Mouse (Mus musculus): ENCODE measurements at regions not wholly inside any gene's neighbourhood (a gene's known extent, or its start where the extent isn't known, plus 50 kb on each side); places are given as distances from the start of the nearest gene placed in this dataset.

DNA sequence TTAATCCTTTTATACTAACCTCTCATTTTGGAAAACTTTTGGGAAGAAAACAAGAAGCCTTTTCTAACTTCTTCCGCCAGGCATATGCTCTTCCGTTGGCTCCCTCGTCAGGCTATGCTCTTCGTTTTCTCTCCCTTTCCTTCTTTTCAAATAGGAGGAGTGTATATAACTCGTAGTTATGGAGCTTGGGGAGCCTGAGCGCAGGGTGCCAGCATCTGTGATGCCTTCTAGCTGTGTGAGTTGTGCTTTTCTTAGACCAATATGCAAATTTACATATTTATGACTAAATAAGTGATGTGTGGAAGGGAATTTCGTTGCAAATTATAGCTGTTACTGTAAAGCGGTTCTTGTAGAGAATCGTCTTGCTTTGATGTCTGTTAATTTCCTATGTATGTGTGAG, 874.5 kb downstream of the Slc4a3 start:
- no peak for DNase-seq (ENCODE audit: low spot score)

DNA sequence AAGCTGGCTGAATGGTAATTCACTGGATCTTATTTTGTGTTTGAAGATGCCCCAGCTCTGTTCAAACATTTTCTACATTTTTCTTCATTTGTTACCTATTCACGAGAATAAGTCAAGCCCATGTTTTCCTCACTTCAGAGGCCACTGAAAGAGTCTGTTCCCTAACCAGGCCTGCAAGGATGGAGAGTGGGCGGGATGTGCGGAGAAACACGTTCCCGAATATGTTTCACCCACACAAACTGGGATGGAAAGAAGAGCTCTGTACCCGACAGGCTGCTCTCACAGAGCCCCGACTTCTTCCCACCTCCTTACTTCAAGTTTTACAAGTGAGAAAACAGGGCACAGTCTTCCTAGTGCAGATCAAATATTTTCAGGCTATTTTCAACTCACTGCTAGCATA, 881.4 kb downstream of the Slc4a3 start:
- Histone ChIP-seq H3K9me3 (ENCODE audit: low read length) (no peaks in the 10 kb centered on the region), H3K9ac (replicated peaks; ENCODE audit: low read length) (no peak overlapping the region)
- 82% methylated on average over 7 of the region's 7 CpGs for WGBS

More for the DNA sequence above, 874.5 kb downstream of the Slc4a3 start:
- Histone ChIP-seq H3K36me3 (ENCODE audit: insufficient read depth, low read length) (no peaks in the 10 kb centered on the region), H3K4me1 (ENCODE audit: insufficient read depth, low read length) (no peaks in the 10 kb centered on the region), H3K4me3 (ENCODE audit: low read length) (no peak overlapping the region), H3K9ac (replicated peaks; ENCODE audit: low read length) (no peak overlapping the region), H3K27ac (no peak overlapping the region), H3K9me3 (ENCODE audit: low read length) (no peaks in the 10 kb centered on the region), H3K4me2 (ENCODE audit: low read depth, low read length) (no peak overlapping the region), H3K27me3 (ENCODE audit: insufficient read depth, low read length) (no peaks in the 10 kb centered on the region)
- ATAC-seq = no peak
- no peak for TF ChIP-seq CTCF (IDR thresholded peaks at IDR 0.05; ENCODE audit: low read depth)
- 81% methylated on average over 9 of the region's 9 CpGs for WGBS

DNA sequence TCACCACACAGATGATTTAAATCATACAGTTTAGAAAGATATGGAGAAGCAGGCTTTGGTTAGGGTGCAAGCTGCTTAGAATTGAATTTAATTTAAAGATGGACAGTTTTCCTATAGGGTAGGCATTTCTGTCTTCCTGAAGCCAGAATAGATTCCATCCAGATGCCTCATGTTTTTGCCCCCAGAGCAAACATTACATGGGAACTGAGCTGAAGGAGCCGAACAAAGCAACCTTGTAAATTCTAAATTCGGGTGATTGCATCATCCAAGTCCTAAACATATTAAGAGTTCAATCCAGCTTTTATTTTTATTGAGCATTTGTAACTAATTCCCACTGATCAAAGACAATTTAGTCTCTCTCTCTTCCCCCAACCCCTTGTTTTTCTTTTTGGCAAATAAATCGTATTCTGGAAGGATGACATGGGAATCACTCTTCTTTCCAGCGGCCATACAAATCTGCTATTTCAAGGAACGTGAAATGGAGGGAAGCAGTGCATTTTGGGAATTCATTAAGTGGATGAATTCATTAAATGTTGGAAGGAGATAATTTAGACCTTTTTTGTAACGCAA, 884.1 kb downstream of the Slc4a3 start:
- Histone ChIP-seq H3K9me3 (ENCODE audit: low read length) (no peaks in the 10 kb centered on the region), H3K36me3 (ENCODE audit: insufficient read depth, low read length) (no peaks in the 10 kb centered on the region), H3K4me1 (ENCODE audit: insufficient read depth, low read length) (no peaks in the 10 kb centered on the region), H3K4me2 (ENCODE audit: low read depth, low read length) (no peak overlapping the region), H3K27ac (no peak overlapping the region), H3K9ac (replicated peaks; ENCODE audit: low read length) (no peak overlapping the region), H3K27me3 (ENCODE audit: insufficient read depth, low read length) (no peaks in the 10 kb centered on the region), H3K4me3 (ENCODE audit: low read length) (no peak overlapping the region)
- WGBS = 65% methylated on average over 6 of the region's 6 CpGs
- no peak for DNase-seq (ENCODE audit: low spot score)
- no peak for ATAC-seq
- no peak for TF ChIP-seq CTCF (IDR thresholded peaks at IDR 0.05; ENCODE audit: low read depth)

More for the DNA sequence above, 881.4 kb downstream of the Slc4a3 start:
- Histone ChIP-seq H3K4me1 (ENCODE audit: insufficient read depth, low read length) (no peaks in the 10 kb centered on the region), H3K36me3 (ENCODE audit: insufficient read depth, low read length) (no peaks in the 10 kb centered on the region), H3K4me3 (ENCODE audit: low read length) (no peak overlapping the region), H3K4me2 (ENCODE audit: low read depth, low read length) (no peak overlapping the region), H3K27ac (no peak overlapping the region), H3K27me3 (ENCODE audit: insufficient read depth, low read length) (no peaks in the 10 kb centered on the region)
- ATAC-seq = no peak
- TF ChIP-seq CTCF (IDR thresholded peaks at IDR 0.05; ENCODE audit: low read depth) = no peak
- DNase-seq (ENCODE audit: low spot score) = no peak

DNA sequence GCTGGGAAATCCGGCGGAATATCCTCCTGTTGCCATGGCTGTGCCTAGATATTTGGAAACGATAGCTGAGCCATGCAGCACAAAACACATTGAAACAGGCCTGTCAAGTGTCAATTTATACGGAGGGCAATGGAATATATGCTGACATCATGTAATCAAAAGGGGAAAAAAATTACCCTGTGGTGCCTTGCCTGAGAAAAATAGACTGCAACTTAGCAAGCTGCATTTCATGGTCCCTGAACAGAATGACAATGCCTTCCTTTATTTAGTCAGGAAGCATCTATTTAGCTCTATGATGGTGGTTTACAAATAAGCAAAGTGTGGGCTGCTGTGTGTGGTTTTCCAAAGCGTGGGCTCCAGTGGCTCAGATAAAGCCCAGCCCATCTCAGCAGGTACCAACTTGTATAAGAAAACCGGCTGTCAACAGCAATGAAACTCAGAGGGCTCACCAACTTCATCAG, 887.4 kb downstream of the Slc4a3 start:
- 17% methylated on average over 6 of the region's 6 CpGs for WGBS
- DNase-seq (ENCODE audit: low spot score) (peak; percentile 70), ATAC-seq (peak; percentile 83)
- Histone ChIP-seq H3K27ac (no peak overlapping the region), H3K4me1 (ENCODE audit: insufficient read depth, low read length) (no peaks in the 10 kb centered on the region), H3K4me2 (ENCODE audit: low read depth, low read length) (no peak overlapping the region), H3K9me3 (ENCODE audit: low read length) (no peaks in the 10 kb centered on the region), H3K27me3 (ENCODE audit: insufficient read depth, low read length) (no peaks in the 10 kb centered on the region), H3K36me3 (ENCODE audit: insufficient read depth, low read length) (no peaks in the 10 kb centered on the region), H3K4me3 (ENCODE audit: low read length) (no peak overlapping the region), H3K9ac (replicated peaks; ENCODE audit: low read length) (no peak overlapping the region)
- TF ChIP-seq CTCF (IDR thresholded peaks at IDR 0.05; ENCODE audit: low read depth) = no peak

DNA sequence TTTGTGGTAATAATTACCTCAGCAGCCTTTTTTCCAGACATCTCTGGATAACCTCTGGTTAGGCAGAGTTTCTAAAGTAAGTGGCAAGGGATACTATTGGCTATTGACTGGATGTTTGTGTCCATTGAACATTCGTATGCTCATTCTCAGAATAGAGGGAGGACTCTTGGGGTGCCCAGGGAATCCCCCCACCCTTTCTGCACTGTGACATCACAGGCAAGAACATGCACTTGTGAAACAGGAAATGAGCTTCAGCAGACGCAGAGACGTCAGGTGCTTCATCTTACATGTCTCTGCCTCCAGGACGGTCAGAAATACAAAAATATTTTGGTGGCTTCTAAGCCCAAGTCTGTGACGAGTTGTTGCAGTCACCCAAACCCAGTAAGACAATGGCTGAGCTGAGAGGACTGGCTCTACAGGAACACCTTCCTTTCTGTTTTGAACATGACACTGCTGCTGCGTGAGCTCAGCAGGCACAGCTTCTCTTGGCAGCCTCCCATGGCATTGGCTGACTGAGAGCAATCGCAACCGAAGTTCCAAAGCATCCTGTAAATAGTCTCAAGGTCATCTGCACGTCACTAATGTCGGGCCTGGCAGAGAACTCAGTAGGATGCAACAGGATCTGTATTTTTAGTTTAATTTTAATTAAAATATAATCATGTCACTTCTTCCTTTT, 904.6 kb downstream of the Slc4a3 start:
- Histone ChIP-seq H3K4me2 (ENCODE audit: low read depth, low read length) (no peak overlapping the region), H3K9ac (replicated peaks; ENCODE audit: low read length) (no peak overlapping the region), H3K4me1 (ENCODE audit: insufficient read depth, low read length) (no peaks in the 10 kb centered on the region), H3K4me3 (ENCODE audit: low read length) (no peak overlapping the region), H3K9me3 (ENCODE audit: low read length) (no peaks in the 10 kb centered on the region), H3K36me3 (ENCODE audit: insufficient read depth, low read length) (no peaks in the 10 kb centered on the region), H3K27ac (no peak overlapping the region), H3K27me3 (ENCODE audit: insufficient read depth, low read length) (no peaks in the 10 kb centered on the region)
- TF ChIP-seq CTCF (IDR thresholded peaks at IDR 0.05; ENCODE audit: low read depth) = no peak
- ATAC-seq = no peak
- peak; percentile 62 for DNase-seq (ENCODE audit: low spot score)
- WGBS = 45% methylated on average over 10 of the region's 10 CpGs

DNA sequence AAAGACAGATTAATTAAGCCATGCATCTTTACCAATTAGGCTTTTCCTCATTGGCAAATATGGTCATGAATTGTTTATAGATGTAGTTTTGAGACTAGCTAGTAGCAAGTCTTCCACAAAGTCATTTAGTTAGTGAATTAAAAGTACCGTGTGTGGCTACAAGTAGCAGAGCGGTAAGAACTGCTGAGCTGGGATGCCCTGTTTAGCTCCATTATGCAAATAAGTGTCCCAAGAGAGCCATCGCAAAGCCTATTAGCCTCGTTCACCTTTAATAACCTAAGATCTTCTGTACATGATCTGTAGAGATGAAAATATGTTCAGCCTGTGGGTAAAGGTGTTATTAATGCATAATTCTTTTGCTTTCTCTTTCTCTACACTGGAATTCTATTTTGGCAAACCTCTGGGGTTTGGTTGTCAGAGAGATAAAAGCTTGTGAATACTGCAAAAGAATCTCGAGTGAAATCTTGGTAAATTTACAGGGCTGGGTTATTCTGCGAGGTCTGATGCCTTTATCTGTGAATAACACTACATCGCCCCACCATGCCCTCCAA, 907.2 kb downstream of the Slc4a3 start:
- no peak for TF ChIP-seq CTCF (IDR thresholded peaks at IDR 0.05; ENCODE audit: low read depth)
- DNase-seq (ENCODE audit: low spot score) = peak; percentile 33
- WGBS = 60% methylated on average over 7 of the region's 7 CpGs

DNA sequence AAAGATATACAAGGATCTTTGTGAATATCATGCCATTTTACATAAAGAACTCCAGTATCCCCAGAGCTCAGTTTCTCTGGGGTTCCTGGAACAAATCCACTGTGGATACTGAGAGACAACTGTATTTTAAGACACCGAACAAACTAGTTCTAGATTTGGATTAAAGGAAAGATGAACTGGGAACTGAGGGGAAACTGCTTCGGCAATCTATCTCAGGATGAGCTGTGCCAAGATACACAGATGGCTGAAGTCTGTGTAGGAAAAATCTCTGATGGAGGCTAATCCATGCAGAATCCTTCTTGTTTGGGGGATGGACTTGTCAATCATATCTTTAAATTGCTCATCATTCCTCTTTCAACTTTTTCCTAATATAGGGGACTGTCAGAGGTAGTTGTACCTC, 920.5 kb downstream of the Slc4a3 start:
- Histone ChIP-seq H3K36me3 (ENCODE audit: insufficient read depth, low read length) (no peaks in the 10 kb centered on the region), H3K9ac (replicated peaks; ENCODE audit: low read length) (no peak overlapping the region), H3K9me3 (ENCODE audit: low read length) (no peaks in the 10 kb centered on the region), H3K4me3 (ENCODE audit: low read length) (no peak overlapping the region), H3K27ac (no peak overlapping the region), H3K4me1 (ENCODE audit: insufficient read depth, low read length) (no peaks in the 10 kb centered on the region), H3K27me3 (ENCODE audit: insufficient read depth, low read length) (no peaks in the 10 kb centered on the region), H3K4me2 (ENCODE audit: low read depth, low read length) (no peak overlapping the region)
- DNase-seq (ENCODE audit: low spot score) (no peak), ATAC-seq (no peak)
- WGBS = 88% methylated on average over 2 of the region's 2 CpGs
- no peak for TF ChIP-seq CTCF (IDR thresholded peaks at IDR 0.05; ENCODE audit: low read depth)

More for the DNA sequence above, 907.2 kb downstream of the Slc4a3 start:
- H3K4me2 ChIP-seq (ENCODE audit: low read depth, low read length) = no peak overlapping the region
- no peak overlapping the region for H3K9ac ChIP-seq (replicated peaks; ENCODE audit: low read length)
- H3K4me1 ChIP-seq (ENCODE audit: insufficient read depth, low read length) = no peaks in the 10 kb centered on the region
- no peaks in the 10 kb centered on the region for H3K9me3 ChIP-seq (ENCODE audit: low read length)
- no peak for ATAC-seq
- no peak overlapping the region for H3K4me3 ChIP-seq (ENCODE audit: low read length)
- no peak overlapping the region for H3K27ac ChIP-seq
- no peaks in the 10 kb centered on the region for H3K36me3 ChIP-seq (ENCODE audit: insufficient read depth, low read length)
- no peaks in the 10 kb centered on the region for H3K27me3 ChIP-seq (ENCODE audit: insufficient read depth, low read length)
